Mouse (Mus musculus) midbrain, embryonic 13.5 days (tissue): ENCODE data around the gene Rbms3. TPM values are rescaled to one million over a fixed set of nuclear protein-coding genes. Genes with fewer than 3 reads are reported as not detected.

Source experiments
- ATAC-seq: fragments of 200-750 bp; cut with Nextera tagmentation; 2 replicates; pipeline ENCODE4 v1.8.0; 2017; ENCODE audit warnings: mild to moderate bottlenecking, moderate TSS enrichment, moderate library complexity
- H3K27ac ChIP-seq: fragments of 300-500 bp; sonication (generic); 2 replicates; pipeline ENCODE4 v1.5.1; 2015; ENCODE audit warnings: inconsistent platforms, mild to moderate bottlenecking, moderate library complexity
- H3K27me3 ChIP-seq: fragments of 300-500 bp; sonication (generic); 2 replicates; pipeline ENCODE4 v1.6.1; 2015; ENCODE audit warnings: mild to moderate bottlenecking, inconsistent platforms
- H3K36me3 ChIP-seq: fragments of 300-500 bp; sonication (generic); 2 replicates; pipeline ENCODE4 v1.6.1; 2015; ENCODE audit warnings: mild to moderate bottlenecking, inconsistent platforms
- H3K4me1 ChIP-seq: fragments of 300-500 bp; sonication (generic); replicated peaks from 2 replicates; pipeline ENCODE4 v1.6.1; 2015; ENCODE audit warnings: inconsistent platforms
- H3K4me2 ChIP-seq: fragments of 300-500 bp; sonication (generic); replicated peaks from 2 replicates; pipeline ENCODE4 v1.6.1; 2015; ENCODE audit warnings: moderate library complexity, mild to moderate bottlenecking, inconsistent platforms
- H3K4me3 ChIP-seq: fragments of 300-500 bp; sonication (generic); replicated peaks from 2 replicates; pipeline ENCODE4 v1.5.1; 2015; ENCODE audit warnings: mild to moderate bottlenecking, inconsistent platforms
- H3K9ac ChIP-seq: fragments of 300-500 bp; sonication (generic); replicated peaks from 2 replicates; pipeline ENCODE4 v1.6.1; 2015; ENCODE audit warnings: mild to moderate bottlenecking, inconsistent platforms
- H3K9me3 ChIP-seq: fragments of 300-500 bp; sonication (generic); 2 replicates; pipeline ENCODE4 v1.6.1; 2016; ENCODE audit warnings: mild to moderate bottlenecking, inconsistent platforms
- WGBS: fragments of 180-500 bp; shearing (Covaris S2); methylation state at CpG from one replicate; pipeline ENCODE4 v1.1.7; 2015; 5-methylcytosine and 5-hydroxymethylcytosine counted together
- polyA plus RNA-seq: library from polyadenylated mRNA; unstranded; fragments of >200 nt; fragmentation: Nextera tagmentation; extraction: Ambion mirVana; gene quantifications from 2 replicates; pipeline ENCODE4 v1.2.1, GENCODE M21; 2015

Rbms3 gene
- polyA plus RNA-seq, 1 experiment from 2014 or later = 30.8 TPM

DNA sequence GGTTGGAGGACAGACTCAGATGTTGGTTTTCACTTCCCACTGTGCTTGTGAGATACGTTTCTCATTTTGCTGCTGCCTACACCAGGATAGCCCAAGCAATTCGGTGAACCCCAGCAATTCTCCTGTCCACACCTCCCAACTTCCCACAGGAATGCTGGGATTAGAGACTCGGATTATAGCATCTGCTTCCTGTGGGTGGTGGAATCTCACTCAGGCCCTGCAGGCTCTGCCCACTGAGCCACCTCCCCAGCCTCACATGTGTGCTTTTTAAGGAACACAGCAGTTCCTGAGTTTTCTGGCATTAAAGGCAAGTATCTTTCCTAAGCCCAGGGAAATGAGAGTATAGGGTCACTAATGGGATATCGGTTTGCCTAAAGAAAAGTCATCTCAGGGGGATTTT lies 941.1 kb downstream of the Rbms3 start:
- Histone ChIP-seq H3K36me3 (no peaks in the 10 kb centered on the region), H3K4me2 (no peak overlapping the region), H3K9me3 (no peaks in the 10 kb centered on the region), H3K9ac (no peak overlapping the region), H3K27me3 (no peaks in the 10 kb centered on the region), H3K27ac (no peak overlapping the region), H3K4me1 (no peaks in the 10 kb centered on the region), H3K4me3 (no peak overlapping the region)
- 81% methylated on average over 4 of the region's 4 CpGs for WGBS
- no peak for ATAC-seq

DNA sequence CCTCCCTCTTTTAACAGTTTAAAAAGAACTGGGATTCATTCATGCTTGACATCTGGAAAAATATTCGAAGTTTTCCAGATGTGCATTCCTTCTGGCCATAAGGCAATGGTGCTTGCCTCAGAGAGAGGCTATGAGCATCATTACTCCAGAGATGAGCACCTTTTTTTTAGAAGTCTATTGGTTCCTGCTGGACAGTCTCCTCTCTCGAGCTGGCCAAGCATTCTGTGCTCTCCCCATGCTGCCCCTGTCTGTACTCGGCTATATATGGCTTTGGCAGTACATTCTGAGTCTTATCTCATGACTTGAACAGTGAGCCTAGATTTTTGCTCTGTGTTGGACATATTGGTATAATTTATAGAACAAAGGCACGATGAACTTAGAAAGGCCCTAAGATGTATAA lies 952.6 kb downstream of the Rbms3 start:
- Histone ChIP-seq H3K27ac (no peak overlapping the region), H3K27me3 (no peaks in the 10 kb centered on the region), H3K4me3 (no peak overlapping the region), H3K9me3 (no peaks in the 10 kb centered on the region), H3K4me1 (no peaks in the 10 kb centered on the region), H3K9ac (no peak overlapping the region), H3K4me2 (no peak overlapping the region), H3K36me3 (no peaks in the 10 kb centered on the region)
- 78% methylated on average over 4 of the region's 4 CpGs for WGBS
- ATAC-seq = no peak

DNA sequence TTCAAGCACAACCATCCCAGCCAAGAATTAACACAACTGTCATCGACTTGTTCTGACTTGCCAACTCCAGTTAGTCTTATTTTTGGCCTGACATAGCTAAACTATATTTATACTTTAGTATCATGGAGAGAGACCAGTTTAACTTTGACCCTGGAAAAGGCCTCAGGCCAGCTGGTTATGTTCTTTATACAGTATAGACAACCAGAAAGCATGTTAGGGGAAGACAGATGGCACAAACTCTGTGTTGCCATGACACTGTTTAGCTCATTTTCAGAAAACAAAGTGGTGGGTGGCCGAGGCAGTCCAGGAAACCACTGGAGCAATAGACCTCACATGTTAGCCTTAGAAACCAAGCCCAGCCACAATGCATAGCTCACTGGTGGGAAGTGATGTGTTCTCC lies 953.3 kb downstream of the Rbms3 start:
- WGBS = 71% methylated on average over 2 of the region's 2 CpGs

GRCm38 (mm10) chr9:116674191-116674590 lies 955.5 kb downstream of the Rbms3 start:
- H3K4me3 ChIP-seq = no peak overlapping the region
- no peaks in the 10 kb centered on the region for H3K27me3 ChIP-seq
- H3K9me3 ChIP-seq = no peaks in the 10 kb centered on the region
- no peak overlapping the region for H3K27ac ChIP-seq
- no peak for ATAC-seq
- no peaks in the 10 kb centered on the region for H3K4me1 ChIP-seq
- no peaks in the 10 kb centered on the region for H3K36me3 ChIP-seq
- no peak overlapping the region for H3K4me2 ChIP-seq
- no peak overlapping the region for H3K9ac ChIP-seq
- 57% methylated on average over 4 of the region's 4 CpGs for WGBS

More for the DNA sequence above, 953.3 kb downstream of the Rbms3 start:
- Histone ChIP-seq H3K27me3 (no peaks in the 10 kb centered on the region), H3K9me3 (no peaks in the 10 kb centered on the region), H3K4me2 (no peak overlapping the region), H3K4me1 (no peaks in the 10 kb centered on the region), H3K9ac (no peak overlapping the region), H3K36me3 (no peaks in the 10 kb centered on the region), H3K27ac (no peak overlapping the region), H3K4me3 (no peak overlapping the region)
- ATAC-seq = no peak

- ATAC-seq = no peak
- H3K27ac ChIP-seq = no peak overlapping the region
- no peak overlapping the region for H3K9ac ChIP-seq
- no peaks in the 10 kb centered on the region for H3K4me1 ChIP-seq
- peaks cover 5% of the 10 kb centered on the region; the same call in 1 of the 2 replicates for H3K9me3 ChIP-seq
- no peaks in the 10 kb centered on the region for H3K36me3 ChIP-seq
- 91% methylated on average over 4 of the region's 4 CpGs for WGBS
- H3K4me3 ChIP-seq = no peak overlapping the region
- H3K4me2 ChIP-seq = no peak overlapping the region
- no peaks in the 10 kb centered on the region for H3K27me3 ChIP-seq
These were observed 968.7 kb downstream of the Rbms3 start for GRCm38 (mm10) chr9:116661026-116661425.

DNA sequence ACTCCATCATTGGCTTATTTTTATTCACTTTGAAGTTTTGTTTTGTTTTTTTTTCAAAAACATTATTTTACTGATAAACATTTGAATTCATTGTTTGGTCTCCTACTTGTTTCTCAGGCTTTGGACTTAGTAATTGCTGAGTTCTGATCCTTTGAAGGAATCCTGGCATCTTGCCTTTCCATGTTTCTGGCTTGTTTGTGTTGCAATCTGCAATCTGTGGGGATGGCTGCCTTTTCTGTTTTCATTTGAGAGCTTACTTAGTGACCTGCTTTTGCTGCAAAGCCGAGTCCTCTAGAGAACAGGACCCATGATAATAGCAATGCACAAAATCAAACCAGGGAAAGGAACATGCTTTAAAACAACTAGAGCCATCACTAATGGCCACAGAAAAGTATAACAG lies 969.8 kb downstream of the Rbms3 start:
- no peak overlapping the region for H3K27ac ChIP-seq
- peaks cover 5% of the 10 kb centered on the region; the same call in 1 of the 2 replicates for H3K9me3 ChIP-seq
- no peaks in the 10 kb centered on the region for H3K36me3 ChIP-seq
- WGBS = 83% methylated on average over 1 of the region's 1 CpGs
- H3K4me3 ChIP-seq = no peak overlapping the region
- no peaks in the 10 kb centered on the region for H3K27me3 ChIP-seq
- H3K9ac ChIP-seq = no peak overlapping the region
- no peak for ATAC-seq
- no peaks in the 10 kb centered on the region for H3K4me1 ChIP-seq
- no peak overlapping the region for H3K4me2 ChIP-seq

DNA sequence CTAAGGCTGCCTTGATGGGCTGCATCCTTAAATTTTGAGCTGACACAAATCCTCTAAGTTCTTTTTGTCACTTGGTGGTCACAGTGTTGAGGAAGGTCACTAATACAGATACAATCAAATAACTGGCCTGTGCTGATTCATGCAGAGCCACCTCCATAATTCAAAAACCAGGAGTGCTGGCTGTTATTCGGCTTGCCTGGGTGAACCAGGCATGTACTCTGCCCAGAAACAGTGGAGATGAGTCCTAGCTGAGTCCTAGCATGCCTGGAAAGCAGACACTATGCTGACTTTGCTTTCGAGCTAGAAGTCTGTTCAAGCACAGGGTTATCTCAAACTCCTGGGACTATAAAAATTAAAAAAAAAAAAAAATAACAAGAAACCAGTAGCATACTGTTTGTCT lies 972.6 kb downstream of the Rbms3 start:
- WGBS = 92% methylated on average over 2 of the region's 2 CpGs
- no peak for ATAC-seq
- no peak overlapping the region for H3K27ac ChIP-seq
- 0 out of 2 replicates have a peak, but pooled peaks cover 2% of the 10 kb centered on the region for H3K4me1 ChIP-seq
- no peaks in the 10 kb centered on the region for H3K36me3 ChIP-seq
- no peak overlapping the region for H3K4me2 ChIP-seq
- H3K27me3 ChIP-seq = no peaks in the 10 kb centered on the region
- H3K9ac ChIP-seq = no peak overlapping the region
- H3K9me3 ChIP-seq = no peaks in the 10 kb centered on the region
- no peak overlapping the region for H3K4me3 ChIP-seq

GRCm38 (mm10) chr9:116651414-116651813 lies 978.3 kb downstream of the Rbms3 start:
- Histone ChIP-seq H3K4me1 (peaks cover 9% of the 10 kb centered on the region; the same call in 1 of the 2 replicates), H3K36me3 (no peaks in the 10 kb centered on the region), H3K4me2 (no peak overlapping the region), H3K9me3 (no peaks in the 10 kb centered on the region), H3K27ac (no peak overlapping the region), H3K9ac (no peak overlapping the region), H3K27me3 (no peaks in the 10 kb centered on the region), H3K4me3 (no peak overlapping the region)
- ATAC-seq = no peak
- 93% methylated on average over 1 of the region's 1 CpGs for WGBS

DNA sequence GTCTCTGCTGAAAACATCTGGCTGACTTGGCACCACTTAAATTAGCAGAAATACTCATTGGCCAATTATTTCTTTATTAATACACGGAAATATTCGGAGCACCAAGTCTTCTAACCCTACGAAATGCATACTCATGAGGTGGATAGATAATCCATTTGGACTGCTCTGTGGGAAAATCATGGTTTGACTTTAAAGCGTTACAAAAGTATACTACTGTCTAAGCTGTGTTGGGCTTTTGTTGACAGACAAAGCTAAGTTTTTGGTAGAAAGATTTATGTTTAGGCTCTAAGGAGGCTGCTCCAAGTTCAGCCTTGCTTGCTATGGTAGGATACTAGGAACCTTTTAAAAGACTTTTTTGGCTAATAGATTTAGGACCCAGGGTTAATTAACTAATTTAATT lies 979.8 kb downstream of the Rbms3 start:
- Histone ChIP-seq H3K27ac (no peak overlapping the region), H3K36me3 (no peaks in the 10 kb centered on the region), H3K9me3 (no peaks in the 10 kb centered on the region), H3K27me3 (no peaks in the 10 kb centered on the region), H3K9ac (no peak overlapping the region), H3K4me1 (peaks cover 9% of the 10 kb centered on the region; the same call in 1 of the 2 replicates), H3K4me2 (no peak overlapping the region), H3K4me3 (no peak overlapping the region)
- no peak for ATAC-seq
- 82% methylated on average over 4 of the region's 4 CpGs for WGBS

DNA sequence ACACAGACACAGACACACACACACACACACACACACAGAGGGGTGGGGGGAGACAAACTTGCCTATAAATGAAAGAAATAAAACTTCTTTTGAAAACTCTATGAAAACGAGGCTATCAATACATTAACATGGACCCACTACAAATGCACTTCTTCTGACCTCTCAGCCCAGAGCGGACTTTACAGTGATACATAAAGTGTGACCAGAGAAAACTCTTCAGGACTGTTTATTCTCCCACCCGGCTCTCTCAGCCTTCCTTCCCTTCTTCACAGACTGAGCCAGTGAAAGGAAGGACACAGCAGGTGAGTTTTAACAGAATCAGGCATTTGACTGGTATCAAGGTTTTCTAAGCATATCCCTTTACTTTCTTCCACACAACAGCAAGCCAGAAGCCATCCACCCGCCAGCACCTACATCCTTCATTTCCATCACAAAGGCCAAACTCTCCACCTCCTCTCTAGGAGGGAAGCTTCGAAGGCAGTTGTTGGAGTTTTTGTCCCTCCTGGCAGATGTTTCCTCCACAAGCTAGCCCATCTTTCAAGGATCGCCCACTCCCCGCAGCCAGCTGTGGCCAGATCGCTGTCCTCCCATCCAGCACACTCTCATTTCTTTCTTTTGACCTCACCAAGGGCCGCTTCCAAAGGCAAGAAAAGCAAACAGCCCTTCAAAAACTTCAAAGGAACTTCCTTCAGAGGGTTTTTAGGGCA lies 980.5 kb downstream of the Rbms3 start:
- H3K9me3 ChIP-seq = no peaks in the 10 kb centered on the region
- ATAC-seq = no peak
- WGBS = 10% methylated on average over 9 of the region's 9 CpGs

DNA sequence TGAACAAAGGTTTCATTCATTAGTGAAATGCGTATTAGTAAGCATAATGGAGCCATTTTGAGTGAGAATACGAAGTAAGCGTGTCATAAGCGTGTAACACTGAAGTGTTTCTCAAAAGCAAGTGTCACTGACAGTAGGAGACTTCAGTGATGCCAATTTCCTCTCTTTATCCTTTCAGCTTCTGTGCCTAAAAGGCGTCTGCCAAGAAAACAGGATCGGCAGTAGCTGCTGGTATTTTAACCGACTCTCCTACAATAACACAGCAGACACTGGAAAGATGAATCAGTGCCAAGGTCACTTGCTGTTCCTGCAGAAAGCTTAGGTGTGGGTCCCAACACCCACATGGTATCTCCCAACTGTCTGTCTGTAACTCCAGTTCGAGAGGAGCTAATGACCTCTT lies 985.1 kb downstream of the Rbms3 start:
- no peak overlapping the region for H3K9ac ChIP-seq
- 61% methylated on average over 8 of the region's 8 CpGs for WGBS
- 0 out of 2 replicates have a peak, but pooled peaks cover 5% of the 10 kb centered on the region for H3K9me3 ChIP-seq
- ATAC-seq = no peak
- H3K27me3 ChIP-seq = no peaks in the 10 kb centered on the region
- H3K4me1 ChIP-seq = peaks cover 9% of the 10 kb centered on the region; the same call in 1 of the 2 replicates
- H3K4me2 ChIP-seq = no peak overlapping the region
- no peaks in the 10 kb centered on the region for H3K36me3 ChIP-seq
- H3K4me3 ChIP-seq = no peak overlapping the region
- H3K27ac ChIP-seq = no peak overlapping the region

More for the DNA sequence above, 980.5 kb downstream of the Rbms3 start:
- Histone ChIP-seq H3K27ac (no peak overlapping the region), H3K9ac (no peak overlapping the region), H3K4me3 (no peak overlapping the region), H3K27me3 (no peaks in the 10 kb centered on the region), H3K4me2 (no peak overlapping the region), H3K4me1 (peaks cover 6% of the 10 kb centered on the region; the same call in 1 of the 2 replicates), H3K36me3 (no peaks in the 10 kb centered on the region)

DNA sequence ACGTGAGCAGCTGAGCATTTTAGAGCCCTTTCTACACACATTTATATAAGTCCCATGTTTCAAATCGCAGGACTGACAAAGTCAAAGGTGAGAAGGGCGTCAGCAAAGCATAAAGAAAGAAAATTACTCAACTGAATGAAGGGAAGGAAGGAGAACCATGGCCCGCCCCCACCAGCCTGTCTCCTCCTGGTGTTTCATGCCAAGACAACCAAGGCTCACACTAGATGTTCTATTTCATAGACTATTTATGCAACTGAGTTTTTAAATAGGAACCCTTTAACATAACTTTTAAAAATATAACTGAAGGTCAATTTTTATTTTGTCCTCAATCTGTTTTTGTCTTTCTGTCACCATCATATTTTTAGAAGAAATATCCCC lies 989.4 kb downstream of the Rbms3 start:
- ATAC-seq = no peak
- H3K4me1 ChIP-seq = peaks cover 10% of the 10 kb centered on the region; the same call in 1 of the 2 replicates
- H3K9me3 ChIP-seq = 0 out of 2 replicates have a peak, but pooled peaks cover 5% of the 10 kb centered on the region
- no peak overlapping the region for H3K4me3 ChIP-seq
- H3K36me3 ChIP-seq = no peaks in the 10 kb centered on the region
- no peak overlapping the region for H3K4me2 ChIP-seq
- no peak overlapping the region for H3K9ac ChIP-seq
- no peaks in the 10 kb centered on the region for H3K27me3 ChIP-seq
- H3K27ac ChIP-seq = no peak overlapping the region
- WGBS = 78% methylated on average over 4 of the region's 4 CpGs
